Mouse (Mus musculus) midbrain, embryonic 10.5 days (tissue): ENCODE measurements around the gene Gm44502. TPM values are rescaled to one million over a fixed set of nuclear protein-coding genes. Genes with fewer than 3 reads are reported as not detected.
"Not testable (repeated sequence)": the region's sequence is repeated elsewhere in the genome, so short reads cannot be mapped to it uniquely, and the experiment has no call there.

Experiments
- DNase-seq: peaks from one replicate; pipeline ENCODE4 v3.0.0-alpha.2; 2017; ENCODE audit warnings: low spot score
- H3K27ac ChIP-seq: fragments of 300-500 bp; sonication (generic); replicated peaks from 2 replicates; pipeline ENCODE4 v1.5.1; 2016; ENCODE audit warnings: mild to moderate bottlenecking
- H3K27me3 ChIP-seq: fragments of 300-500 bp; sonication (generic); 2 replicates; pipeline ENCODE4 v1.6.1; 2016; ENCODE audit warnings: low read depth, mild to moderate bottlenecking; ENCODE audit not compliant: poor library complexity, severe bottlenecking
- H3K36me3 ChIP-seq: fragments of 300-500 bp; sonication (generic); 2 replicates; pipeline ENCODE4 v1.6.1; 2016; ENCODE audit warnings: mild to moderate bottlenecking, moderate library complexity
- H3K4me1 ChIP-seq: fragments of 300-500 bp; sonication (generic); 2 replicates; pipeline ENCODE4 v1.6.1; 2016
- H3K4me3 ChIP-seq: fragments of 300-500 bp; sonication (generic); 2 replicates; pipeline ENCODE4 v1.5.1; 2016; ENCODE audit warnings: mild to moderate bottlenecking, moderate library complexity
- H3K9me3 ChIP-seq: fragments of 300-500 bp; sonication (generic); replicated peaks from 2 replicates; pipeline ENCODE4 v1.6.1; 2016; ENCODE audit warnings: mild to moderate bottlenecking
- WGBS: fragments of 180-500 bp; shearing (Covaris S2); methylation state at CpG from one replicate; pipeline ENCODE4 v1.1.7; 2016; 5-methylcytosine and 5-hydroxymethylcytosine counted together
- polyA plus RNA-seq: library from polyadenylated mRNA; unstranded; fragments of >200 nt; fragmentation: Nextera tagmentation; extraction: Ambion mirVana; gene quantifications from 2 replicates; pipeline ENCODE4 v1.2.1, GENCODE M21; 2016

Gene Gm44502
- polyA plus RNA-seq, 1 experiment from 2014 or later: not detected

DNA sequence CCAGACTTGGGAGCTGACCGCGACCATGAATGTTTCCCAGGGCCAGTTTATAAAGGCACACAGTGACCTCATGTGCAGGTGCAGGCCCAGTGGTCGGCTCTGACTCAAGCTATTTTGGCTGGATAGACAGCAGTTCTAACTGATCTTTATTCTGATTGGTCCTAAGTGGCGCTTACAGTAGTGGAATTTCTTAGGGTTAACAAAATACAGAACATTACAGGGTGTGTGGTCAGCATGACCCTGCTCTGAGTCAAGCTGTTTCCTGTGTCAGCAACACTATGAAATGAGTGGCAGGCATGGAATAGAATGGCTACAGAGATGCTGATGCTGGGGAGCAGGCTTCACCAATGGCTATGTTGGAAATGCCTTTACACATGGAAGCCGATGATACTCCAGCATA is 6.4 kb upstream of the Gm44502 start:
- DNase-seq: no peak
- 83% methylated on average over 5 of the region's 5 CpGs for WGBS

DNA sequence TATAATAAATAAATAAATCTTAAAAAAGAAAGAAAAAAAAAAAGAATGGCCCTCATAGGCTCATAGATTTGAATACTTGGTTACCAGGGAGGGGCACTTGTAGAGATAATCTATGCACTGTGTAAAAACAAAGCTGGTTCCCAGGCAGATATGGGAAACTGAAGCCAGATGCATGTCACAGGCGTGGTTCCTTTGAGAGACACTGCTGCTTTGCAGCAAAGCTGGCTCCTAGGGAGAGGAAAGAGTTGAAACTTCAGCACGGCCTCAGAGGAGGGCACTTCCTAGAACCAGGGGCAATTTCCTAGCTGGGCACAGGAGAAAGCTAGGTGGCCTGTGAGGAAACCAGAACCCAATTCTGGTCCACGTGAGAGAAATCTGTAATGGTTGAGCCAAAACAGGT is 4.6 kb upstream of the Gm44502 start:
- Histone ChIP-seq H3K27me3 (no peaks in the 10 kb centered on the region), H3K4me3 (no peak overlapping the region), H3K27ac (no peak overlapping the region), H3K36me3 (no peaks in the 10 kb centered on the region), H3K9me3 (no peaks in the 10 kb centered on the region), H3K4me1 (peaks cover 11% of the 10 kb centered on the region)
- 71% methylated on average over 3 of the region's 3 CpGs for WGBS
- no peak for DNase-seq

More for the DNA sequence above, 6.4 kb upstream of the Gm44502 start:
- H3K4me1 ChIP-seq: 0 out of 2 replicates have a peak, but pooled peaks cover 3% of the 10 kb centered on the region
- no peaks in the 10 kb centered on the region for H3K27me3 ChIP-seq
- H3K36me3 ChIP-seq: no peaks in the 10 kb centered on the region
- no peak overlapping the region for H3K27ac ChIP-seq
- H3K9me3 ChIP-seq: no peaks in the 10 kb centered on the region
- H3K4me3 ChIP-seq: no peak overlapping the region

DNA sequence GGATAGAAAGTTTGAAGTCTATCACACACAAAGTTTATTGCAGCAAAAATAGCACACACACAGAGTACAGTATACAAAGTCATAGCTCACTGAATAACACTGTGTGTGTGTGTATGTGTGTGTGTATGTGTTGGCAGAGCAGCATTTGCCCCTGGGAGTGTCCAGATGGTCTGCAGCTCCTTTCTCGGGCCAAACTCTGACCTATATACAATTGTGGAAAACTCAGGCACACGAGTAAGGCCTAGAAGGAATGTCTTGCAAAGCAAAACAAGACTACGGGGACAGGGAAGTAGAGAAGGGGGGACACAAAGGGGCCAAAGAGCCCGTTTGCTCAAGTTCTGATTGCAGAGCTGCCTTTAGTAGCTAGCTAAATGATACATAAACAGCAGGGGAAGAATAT is 3.5 kb upstream of the Gm44502 start:
- peaks cover 3% of the 10 kb centered on the region for H3K36me3 ChIP-seq
- 79% methylated on average over 4 of the region's 4 CpGs for WGBS
- H3K4me1 ChIP-seq: peaks cover 22% of the 10 kb centered on the region
- no peaks in the 10 kb centered on the region for H3K27me3 ChIP-seq
- no peak overlapping the region for H3K27ac ChIP-seq
- no peaks in the 10 kb centered on the region for H3K9me3 ChIP-seq
- no peak overlapping the region for H3K4me3 ChIP-seq
- no peak for DNase-seq

DNA sequence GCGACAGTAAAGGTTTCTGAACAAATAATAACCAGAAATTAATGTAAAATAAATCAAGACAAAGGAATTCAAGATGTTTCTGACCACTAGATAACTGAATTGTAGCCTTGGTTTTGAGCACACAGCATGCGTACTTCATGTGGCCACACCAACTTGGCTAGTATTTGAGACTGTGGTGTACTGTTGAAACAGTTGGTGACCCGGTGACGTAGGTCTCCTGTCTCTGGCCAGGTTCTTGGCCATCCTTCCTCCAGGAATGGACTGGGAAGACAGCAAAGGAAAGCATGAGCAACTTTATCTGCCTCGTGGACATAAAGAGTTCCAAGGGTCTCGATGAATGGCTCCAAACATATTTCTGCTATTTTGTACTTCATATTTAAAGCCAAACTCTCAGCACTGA is 2.3 kb upstream of the Gm44502 start:
- Histone ChIP-seq H3K36me3 (peaks cover 14% of the 10 kb centered on the region), H3K27me3 (no peaks in the 10 kb centered on the region), H3K4me1 (peaks cover 25% of the 10 kb centered on the region), H3K27ac (no peak overlapping the region), H3K9me3 (no peaks in the 10 kb centered on the region), H3K4me3 (no peak overlapping the region)
- WGBS: 91% methylated on average over 6 of the region's 6 CpGs
- DNase-seq: no peak

DNA sequence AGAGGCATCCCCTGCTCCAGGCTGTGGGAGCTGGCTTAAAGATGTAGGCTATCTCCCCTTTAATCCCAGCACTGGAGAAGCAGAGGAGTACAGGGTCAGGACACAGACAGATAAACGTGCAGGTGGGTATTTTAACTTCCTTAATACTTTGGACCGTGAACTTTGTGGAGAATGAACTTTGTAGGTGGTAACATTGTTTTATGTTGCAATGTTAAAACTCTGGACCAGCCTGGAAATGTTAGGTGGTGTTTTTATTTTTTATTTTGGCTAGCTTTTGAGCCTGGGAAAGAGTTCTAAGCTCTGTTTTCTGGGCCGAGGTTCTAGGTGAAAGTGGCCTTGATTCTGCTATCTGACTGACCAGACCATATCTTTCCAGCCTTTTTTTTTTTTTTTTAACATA is 1.8 kb upstream of the Gm44502 start:
- no peaks in the 10 kb centered on the region for H3K9me3 ChIP-seq
- WGBS: 89% methylated on average over 3 of the region's 3 CpGs
- H3K27ac ChIP-seq: no peak overlapping the region
- H3K36me3 ChIP-seq: peaks cover 20% of the 10 kb centered on the region
- DNase-seq: no peak
- no peak overlapping the region for H3K4me3 ChIP-seq
- H3K4me1 ChIP-seq: peaks cover 25% of the 10 kb centered on the region
- H3K27me3 ChIP-seq: no peaks in the 10 kb centered on the region

DNA sequence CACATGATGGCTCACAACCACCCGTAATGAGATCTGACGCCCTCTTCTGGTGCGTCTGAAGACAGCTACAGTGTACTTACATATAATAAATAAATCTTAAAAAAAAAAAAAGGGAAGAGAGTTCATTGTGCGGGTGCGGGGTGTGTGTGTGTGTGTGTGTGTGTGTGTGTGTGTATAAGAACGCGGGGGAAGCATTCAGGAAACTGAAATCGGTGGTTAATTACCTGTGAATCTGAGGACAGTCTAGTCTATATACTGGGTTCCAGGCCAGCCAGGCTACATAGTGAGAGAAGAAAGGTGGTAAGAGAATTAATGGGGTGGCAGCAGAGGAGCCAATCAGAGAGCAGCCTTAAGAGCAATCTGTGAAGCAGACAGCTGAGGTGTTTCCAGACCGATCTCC is 1.3 kb upstream of the Gm44502 start:
- H3K4me3 ChIP-seq: peak overlapping the region; percentile 84; the same call in 1 of the 2 replicates
- not testable (repeated sequence) for H3K27me3 ChIP-seq, H3K27ac ChIP-seq, H3K9me3 ChIP-seq, DNase-seq
- WGBS: 89% methylated on average over 9 of the region's 9 CpGs
- peaks cover 28% of the 10 kb centered on the region for H3K4me1 ChIP-seq
- H3K36me3 ChIP-seq: peaks cover 25% of the 10 kb centered on the region

DNA sequence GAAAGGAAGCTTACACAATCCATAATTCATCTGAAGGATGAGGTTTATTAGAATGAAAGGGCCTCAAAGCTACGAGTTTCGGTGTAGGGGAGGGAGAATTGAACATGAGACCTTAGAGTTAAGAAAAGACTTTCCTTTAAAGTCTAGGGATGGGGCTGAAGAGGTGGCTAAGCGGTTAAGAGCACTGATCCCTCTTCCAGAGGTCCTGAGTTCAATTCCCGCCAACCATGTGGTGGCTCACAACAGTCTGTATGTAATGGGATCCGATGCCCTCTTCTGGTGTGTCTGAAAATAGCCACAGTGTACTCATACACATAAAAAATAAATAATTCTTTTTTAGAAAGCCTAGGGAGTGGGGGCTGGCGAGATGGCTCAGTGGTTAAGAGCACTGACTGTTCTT is 845 bp upstream of the Gm44502 start:
- no peaks in the 10 kb centered on the region for H3K9me3 ChIP-seq
- WGBS: 44% methylated on average over 6 of the region's 6 CpGs
- peak overlapping the region; percentile 96 for H3K27ac ChIP-seq
- peaks cover 7% of the 10 kb centered on the region; the same call in 1 of the 2 replicates for H3K27me3 ChIP-seq
- H3K4me3 ChIP-seq: peak overlapping the region; percentile 84
- DNase-seq: no peak
- peaks cover 29% of the 10 kb centered on the region for H3K36me3 ChIP-seq
- peaks cover 32% of the 10 kb centered on the region for H3K4me1 ChIP-seq

DNA sequence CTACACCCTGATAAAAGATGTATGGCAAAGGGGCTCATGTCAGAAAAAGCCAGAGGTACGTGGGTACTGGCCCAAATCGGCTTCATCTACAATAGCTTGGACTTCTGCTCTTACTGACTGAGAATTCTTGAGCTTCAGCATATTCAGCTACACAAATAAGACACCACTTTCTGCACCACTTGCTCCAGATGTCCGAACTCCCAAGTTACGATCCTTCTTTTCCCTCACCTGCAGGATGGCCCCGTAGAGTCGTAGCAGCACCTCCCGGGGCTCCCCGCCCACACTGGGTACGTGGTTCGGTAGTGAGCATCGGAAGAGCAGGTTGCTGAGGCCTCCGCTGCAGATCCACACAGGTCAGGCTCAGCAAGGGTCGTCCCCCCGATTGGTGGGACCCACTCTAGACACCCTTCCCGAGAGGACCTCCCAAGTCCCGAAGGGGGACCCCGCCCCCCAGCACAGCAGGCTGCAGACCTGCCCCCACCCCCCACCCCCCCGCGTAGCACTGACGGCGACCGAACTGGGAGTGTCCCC is 610 bp downstream of the Gm44502 start:
- H3K4me1 ChIP-seq: peaks cover 38% of the 10 kb centered on the region
- 5% methylated on average over 22 of the region's 22 CpGs for WGBS
- H3K36me3 ChIP-seq: peaks cover 31% of the 10 kb centered on the region
- peaks cover 13% of the 10 kb centered on the region; the same call in 1 of the 2 replicates for H3K27me3 ChIP-seq
- peak overlapping the region; percentile 84 for H3K4me3 ChIP-seq
- DNase-seq: no peak
- no peaks in the 10 kb centered on the region for H3K9me3 ChIP-seq
- peak overlapping the region; percentile 96 for H3K27ac ChIP-seq

DNA sequence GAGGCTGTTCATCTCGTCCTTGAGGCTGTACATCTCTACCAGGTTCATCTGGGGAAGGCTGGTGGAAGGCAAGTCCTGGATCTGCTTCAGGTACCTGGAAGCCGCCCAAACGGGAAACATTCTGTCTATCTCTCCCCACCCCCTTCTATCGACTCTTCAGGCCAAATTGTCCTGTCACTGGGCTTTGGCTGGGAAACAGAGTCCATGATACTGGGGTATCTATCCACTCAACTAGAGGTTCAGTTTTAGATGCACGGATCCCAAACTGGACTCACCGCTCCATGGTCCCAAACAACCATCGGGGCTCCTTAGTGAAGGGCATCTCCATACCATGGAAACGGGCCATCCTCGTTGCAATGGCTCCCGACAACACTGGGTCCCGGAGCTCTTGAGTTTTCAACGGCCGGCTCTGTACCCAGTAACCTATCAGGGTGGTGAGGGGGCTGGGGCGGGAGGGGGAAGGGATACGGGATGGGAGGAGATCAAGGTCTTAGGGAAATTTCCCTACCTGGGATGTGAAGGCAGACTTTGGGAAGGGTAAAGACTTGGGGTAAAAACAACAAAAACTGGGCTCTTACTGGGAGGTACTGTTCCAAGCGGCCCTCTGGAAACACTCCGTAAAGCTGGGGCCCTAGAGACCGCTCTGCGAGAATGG is 1.2 kb downstream of the Gm44502 start:
- H3K9me3 ChIP-seq: no peaks in the 10 kb centered on the region
- no peak for DNase-seq
- no peak overlapping the region for H3K27ac ChIP-seq
- peaks cover 38% of the 10 kb centered on the region for H3K4me1 ChIP-seq
- 83% methylated on average over 19 of the region's 19 CpGs for WGBS
- peak overlapping the region; percentile 84 for H3K4me3 ChIP-seq
- peaks cover 37% of the 10 kb centered on the region for H3K36me3 ChIP-seq
- H3K27me3 ChIP-seq: peaks cover 13% of the 10 kb centered on the region; the same call in 1 of the 2 replicates

DNA sequence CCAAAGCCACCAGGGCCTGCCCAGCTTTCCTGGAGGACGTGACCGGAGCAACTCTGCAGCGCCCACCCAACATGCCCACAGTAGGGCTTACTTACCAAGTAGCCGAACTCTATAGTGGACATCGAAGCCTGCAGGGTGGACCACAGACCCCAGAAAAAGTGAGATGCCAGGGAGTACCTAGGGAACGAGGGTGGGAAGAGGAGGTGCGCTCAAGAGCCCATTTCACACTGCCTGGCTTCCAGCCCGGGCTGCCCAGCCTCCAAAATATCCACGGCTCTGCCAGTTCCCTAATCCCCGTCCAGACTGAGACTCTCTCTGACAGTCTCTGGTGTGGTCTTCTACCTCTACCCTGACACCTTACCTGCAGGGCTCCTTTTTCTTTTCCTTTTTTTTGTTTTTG is 2.8 kb downstream of the Gm44502 start:
- 90% methylated on average over 10 of the region's 10 CpGs for WGBS
- DNase-seq: no peak

DNA sequence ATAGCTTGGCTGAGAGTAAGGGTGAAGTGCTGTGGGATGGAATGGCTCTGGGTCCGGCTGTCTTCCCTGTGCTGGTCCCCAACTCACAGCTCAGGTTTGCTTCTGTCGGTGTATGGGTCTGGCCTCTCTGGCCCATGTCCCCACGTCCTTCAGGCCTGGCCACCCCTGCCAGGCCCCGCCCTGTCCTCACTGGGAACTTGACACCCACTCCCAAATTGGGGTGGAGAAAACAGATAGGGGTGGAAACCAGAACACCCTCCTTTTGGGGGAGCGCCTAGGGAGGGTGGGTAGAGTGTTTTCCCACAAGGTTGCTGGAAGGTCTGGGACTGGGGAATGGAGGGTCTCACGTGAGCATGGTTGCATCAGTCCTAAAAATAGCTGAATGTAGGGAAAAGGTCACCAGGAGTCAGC is 3.8 kb downstream of the Gm44502 start, which contains the start of gene Cpt1b:
TSS of gene Cpt1b (minus strand) at position 153 of the 411 bp plus-strand sequence.
- H3K9me3 ChIP-seq: no peaks in the 10 kb centered on the region
- H3K36me3 ChIP-seq: peaks cover 50% of the 10 kb centered on the region
- no peak within 1 kb of the TSS; the same call in 1 of the 2 replicates for H3K27ac ChIP-seq

More for the DNA sequence above, 2.8 kb downstream of the Gm44502 start:
- Histone ChIP-seq H3K36me3 (peaks cover 48% of the 10 kb centered on the region), H3K27me3 (peaks cover 13% of the 10 kb centered on the region; the same call in 1 of the 2 replicates), H3K27ac (no peak overlapping the region), H3K4me3 (no peak overlapping the region), H3K9me3 (no peaks in the 10 kb centered on the region), H3K4me1 (peaks cover 38% of the 10 kb centered on the region)

DNA sequence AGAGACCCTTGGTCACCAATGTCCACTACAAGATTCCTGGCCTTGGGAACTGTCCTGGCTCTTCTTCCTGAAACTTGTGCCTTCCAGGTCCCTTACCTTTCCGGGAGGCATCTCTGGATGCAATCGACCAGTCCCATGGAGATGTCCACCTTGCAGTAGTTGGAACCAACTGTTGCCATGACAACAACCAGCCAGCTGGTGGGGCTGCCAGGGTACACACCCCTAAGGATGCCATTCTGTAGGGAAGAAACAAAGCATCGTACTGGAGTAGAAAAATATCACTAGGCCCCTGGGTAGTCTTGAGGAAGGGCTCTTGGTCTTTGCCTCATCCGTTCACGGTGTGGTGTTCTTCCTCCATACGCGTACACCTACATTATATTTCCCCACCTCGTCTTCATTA is 4.9 kb downstream of the Gm44502 start:
- WGBS: 86% methylated on average over 8 of the region's 8 CpGs
- no peaks in the 10 kb centered on the region for H3K9me3 ChIP-seq
- no peak overlapping the region for H3K4me3 ChIP-seq
- peaks cover 59% of the 10 kb centered on the region for H3K36me3 ChIP-seq
- peaks cover 13% of the 10 kb centered on the region; the same call in 1 of the 2 replicates for H3K27me3 ChIP-seq
- H3K27ac ChIP-seq: no peak overlapping the region
- H3K4me1 ChIP-seq: peaks cover 27% of the 10 kb centered on the region
- DNase-seq: no peak

More for the DNA sequence above, 3.8 kb downstream of the Gm44502 start, which contains the start of gene Cpt1b:
- DNase-seq: no peak
- Histone ChIP-seq H3K27me3 (peaks cover 13% of the 10 kb centered on the region; the same call in 1 of the 2 replicates), H3K4me3 (peak within 1 kb of the TSS; percentile 23; the same call in 1 of the 2 replicates), H3K4me1 (peaks cover 33% of the 10 kb centered on the region)
- WGBS: 33% methylated on average over 6 of the region's 6 CpGs

DNA sequence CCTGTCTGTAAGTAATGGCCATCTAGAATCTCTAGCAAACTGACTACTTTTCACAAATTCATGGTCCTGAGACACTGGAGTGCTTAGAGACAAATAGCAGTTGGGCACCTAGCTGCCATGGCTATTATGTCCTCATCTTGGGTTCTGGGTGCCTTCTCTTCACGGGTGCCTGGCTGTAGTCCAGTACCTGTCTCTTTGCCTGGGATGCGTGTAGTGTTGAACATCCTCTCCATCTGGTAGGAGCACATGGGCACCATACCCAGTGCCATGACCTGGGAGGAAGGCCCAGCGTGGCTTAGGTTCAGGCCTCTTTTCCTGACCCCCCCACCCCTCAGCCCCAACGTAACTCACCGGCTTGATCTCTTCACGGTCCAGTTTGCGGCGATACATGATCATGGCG is 7.6 kb downstream of the Gm44502 start:
- H3K4me3 ChIP-seq: no peak overlapping the region
- H3K27ac ChIP-seq: no peak overlapping the region
- H3K27me3 ChIP-seq: peaks cover 13% of the 10 kb centered on the region; the same call in 1 of the 2 replicates
- no peak for DNase-seq
- WGBS: 93% methylated on average over 9 of the region's 9 CpGs
- H3K4me1 ChIP-seq: peaks cover 12% of the 10 kb centered on the region
- H3K36me3 ChIP-seq: peaks cover 69% of the 10 kb centered on the region
- no peaks in the 10 kb centered on the region for H3K9me3 ChIP-seq
